Mouse (Mus musculus): ENCODE measurements around the gene Cachd1. TPM values are rescaled to one million over a fixed set of nuclear protein-coding genes. Genes with fewer than 3 reads are reported as not detected.
A peak's percentile ranks its signal among the peaks of the same experiment; 100 is the strongest.

Gene Cachd1
- polyA plus RNA-seq, 1 experiment from 2014 or later: 23.4 TPM

GRCm38 (mm10) chr4:100913666-100914065 lies 137.2 kb downstream of the Cachd1 start:
- Histone ChIP-seq H3K27me3 (ENCODE audit: control insufficient read depth, insufficient read depth, low read length) (no peaks in the 10 kb centered on the region), H3K36me3 (ENCODE audit: control insufficient read depth, insufficient read depth, low read length) (no peaks in the 10 kb centered on the region), H3K4me2 (replicated peaks; ENCODE audit: low read depth, low read length) (no peak overlapping the region), H3K4me1 (replicated peaks; ENCODE audit: control insufficient read depth, insufficient read depth, low read length) (peaks cover 10% of the 10 kb centered on the region), H3K9ac (ENCODE audit: low read depth, low read length) (no peak overlapping the region), H3K4me3 (ENCODE audit: low read depth, low read length) (no peak overlapping the region), H3K27ac (ENCODE audit: low read depth, low read length) (no peak overlapping the region), H3K9me3 (ENCODE audit: control insufficient read depth, low read length) (no peaks in the 10 kb centered on the region)
- 56% methylated on average over 4 of the region's 4 CpGs for WGBS
- no peak for ATAC-seq (ENCODE audit: low FRiP score)
- DNase-seq (ENCODE audit: low spot score): no peak

GRCm38 (mm10) chr4:100914532-100914931 lies 138.1 kb downstream of the Cachd1 start:
- Histone ChIP-seq H3K27me3 (ENCODE audit: control insufficient read depth, insufficient read depth, low read length) (no peaks in the 10 kb centered on the region), H3K4me3 (ENCODE audit: low read depth, low read length) (no peak overlapping the region), H3K9me3 (ENCODE audit: control insufficient read depth, low read length) (no peaks in the 10 kb centered on the region), H3K9ac (ENCODE audit: low read depth, low read length) (no peak overlapping the region), H3K4me2 (replicated peaks; ENCODE audit: low read depth, low read length) (no peak overlapping the region), H3K4me1 (replicated peaks; ENCODE audit: control insufficient read depth, insufficient read depth, low read length) (peaks cover 10% of the 10 kb centered on the region), H3K36me3 (ENCODE audit: control insufficient read depth, insufficient read depth, low read length) (no peaks in the 10 kb centered on the region), H3K27ac (ENCODE audit: low read depth, low read length) (no peak overlapping the region)
- DNase-seq (ENCODE audit: low spot score) (no peak), ATAC-seq (ENCODE audit: low FRiP score) (no peak)
- WGBS: 40% methylated on average over 2 of the region's 3 CpGs

GRCm38 (mm10) chr4:100915093-100915492 lies 138.6 kb downstream of the Cachd1 start:
- no peaks in the 10 kb centered on the region for H3K9me3 ChIP-seq (ENCODE audit: control insufficient read depth, low read length)
- no peak overlapping the region for H3K9ac ChIP-seq (ENCODE audit: low read depth, low read length)
- no peak overlapping the region for H3K4me2 ChIP-seq (replicated peaks; ENCODE audit: low read depth, low read length)
- peaks cover 8% of the 10 kb centered on the region for H3K4me1 ChIP-seq (replicated peaks; ENCODE audit: control insufficient read depth, insufficient read depth, low read length)
- no peak overlapping the region for H3K27ac ChIP-seq (ENCODE audit: low read depth, low read length)
- no peak for ATAC-seq (ENCODE audit: low FRiP score)
- no peaks in the 10 kb centered on the region for H3K27me3 ChIP-seq (ENCODE audit: control insufficient read depth, insufficient read depth, low read length)
- WGBS: 94% methylated on average over 2 of the region's 2 CpGs
- no peak overlapping the region for H3K4me3 ChIP-seq (ENCODE audit: low read depth, low read length)
- H3K36me3 ChIP-seq (ENCODE audit: control insufficient read depth, insufficient read depth, low read length): no peaks in the 10 kb centered on the region
- DNase-seq (ENCODE audit: low spot score): no peak

- H3K9ac ChIP-seq (ENCODE audit: low read depth, low read length): no peak overlapping the region
- DNase-seq (ENCODE audit: low spot score): no peak
- H3K4me1 ChIP-seq (replicated peaks; ENCODE audit: control insufficient read depth, insufficient read depth, low read length): peaks cover 2% of the 10 kb centered on the region; the same call in 1 of the 2 replicates
- no peak overlapping the region for H3K4me2 ChIP-seq (replicated peaks; ENCODE audit: low read depth, low read length)
- WGBS: 95% methylated on average over 1 of the region's 1 CpGs
- H3K4me3 ChIP-seq (ENCODE audit: low read depth, low read length): no peak overlapping the region
- H3K36me3 ChIP-seq (ENCODE audit: control insufficient read depth, insufficient read depth, low read length): 0 out of 2 replicates have a peak, but pooled peaks cover 2% of the 10 kb centered on the region
- no peaks in the 10 kb centered on the region for H3K27me3 ChIP-seq (ENCODE audit: control insufficient read depth, insufficient read depth, low read length)
- no peaks in the 10 kb centered on the region for H3K9me3 ChIP-seq (ENCODE audit: control insufficient read depth, low read length)
- ATAC-seq (ENCODE audit: low FRiP score): no peak
- no peak overlapping the region for H3K27ac ChIP-seq (ENCODE audit: low read depth, low read length)
These were observed 141.0 kb downstream of the Cachd1 start for GRCm38 (mm10) chr4:100917511-100917910.

- no peak overlapping the region for H3K4me2 ChIP-seq (replicated peaks; ENCODE audit: low read depth, low read length)
- no peak for DNase-seq (ENCODE audit: low spot score)
- H3K9me3 ChIP-seq (ENCODE audit: control insufficient read depth, low read length): no peaks in the 10 kb centered on the region
- 39% methylated on average over 1 of the region's 1 CpGs for WGBS
- no peak overlapping the region for H3K9ac ChIP-seq (ENCODE audit: low read depth, low read length)
- H3K27ac ChIP-seq (ENCODE audit: low read depth, low read length): no peak overlapping the region
- 0 out of 2 replicates have a peak, but pooled peaks cover 3% of the 10 kb centered on the region for H3K36me3 ChIP-seq (ENCODE audit: control insufficient read depth, insufficient read depth, low read length)
- H3K4me1 ChIP-seq (replicated peaks; ENCODE audit: control insufficient read depth, insufficient read depth, low read length): no peaks in the 10 kb centered on the region
- ATAC-seq (ENCODE audit: low FRiP score): peak; percentile 61
- H3K4me3 ChIP-seq (ENCODE audit: low read depth, low read length): no peak overlapping the region
- H3K27me3 ChIP-seq (ENCODE audit: control insufficient read depth, insufficient read depth, low read length): no peaks in the 10 kb centered on the region
These were observed 143.9 kb downstream of the Cachd1 start for GRCm38 (mm10) chr4:100920413-100920812.

- WGBS: 76% methylated on average over 11 of the region's 11 CpGs
- Histone ChIP-seq H3K27me3 (ENCODE audit: control insufficient read depth, insufficient read depth, low read length) (no peaks in the 10 kb centered on the region), H3K4me1 (replicated peaks; ENCODE audit: control insufficient read depth, insufficient read depth, low read length) (no peaks in the 10 kb centered on the region), H3K9ac (ENCODE audit: low read depth, low read length) (no peak overlapping the region), H3K9me3 (ENCODE audit: control insufficient read depth, low read length) (no peaks in the 10 kb centered on the region), H3K27ac (ENCODE audit: low read depth, low read length) (no peak overlapping the region), H3K36me3 (ENCODE audit: control insufficient read depth, insufficient read depth, low read length) (0 out of 2 replicates have a peak, but pooled peaks cover 3% of the 10 kb centered on the region), H3K4me2 (replicated peaks; ENCODE audit: low read depth, low read length) (no peak overlapping the region), H3K4me3 (ENCODE audit: low read depth, low read length) (no peak overlapping the region)
- no peak for ATAC-seq (ENCODE audit: low FRiP score)
- no peak for DNase-seq (ENCODE audit: low spot score)
These were observed 146.5 kb downstream of the Cachd1 start for GRCm38 (mm10) chr4:100922816-100923554.

GRCm38 (mm10) chr4:100923598-100923997 lies 147.1 kb downstream of the Cachd1 start:
- H3K9ac ChIP-seq (ENCODE audit: low read depth, low read length): no peak overlapping the region
- DNase-seq (ENCODE audit: low spot score) (no peak), ATAC-seq (ENCODE audit: low FRiP score) (no peak)
- H3K36me3 ChIP-seq (ENCODE audit: control insufficient read depth, insufficient read depth, low read length): 0 out of 2 replicates have a peak, but pooled peaks cover 3% of the 10 kb centered on the region
- H3K4me1 ChIP-seq (replicated peaks; ENCODE audit: control insufficient read depth, insufficient read depth, low read length): no peaks in the 10 kb centered on the region
- H3K4me2 ChIP-seq (replicated peaks; ENCODE audit: low read depth, low read length): no peak overlapping the region
- no peaks in the 10 kb centered on the region for H3K9me3 ChIP-seq (ENCODE audit: control insufficient read depth, low read length)
- no peak overlapping the region for H3K4me3 ChIP-seq (ENCODE audit: low read depth, low read length)
- H3K27ac ChIP-seq (ENCODE audit: low read depth, low read length): no peak overlapping the region
- WGBS: 84% methylated on average over 6 of the region's 6 CpGs
- H3K27me3 ChIP-seq (ENCODE audit: control insufficient read depth, insufficient read depth, low read length): no peaks in the 10 kb centered on the region

GRCm38 (mm10) chr4:100924276-100924675 lies 147.8 kb downstream of the Cachd1 start:
- no peak overlapping the region for H3K4me3 ChIP-seq (ENCODE audit: low read depth, low read length)
- no peaks in the 10 kb centered on the region for H3K4me1 ChIP-seq (replicated peaks; ENCODE audit: control insufficient read depth, insufficient read depth, low read length)
- no peak for DNase-seq (ENCODE audit: low spot score)
- no peak overlapping the region for H3K4me2 ChIP-seq (replicated peaks; ENCODE audit: low read depth, low read length)
- 86% methylated on average over 4 of the region's 4 CpGs for WGBS
- H3K9me3 ChIP-seq (ENCODE audit: control insufficient read depth, low read length): no peaks in the 10 kb centered on the region
- no peak overlapping the region for H3K27ac ChIP-seq (ENCODE audit: low read depth, low read length)
- no peak overlapping the region for H3K9ac ChIP-seq (ENCODE audit: low read depth, low read length)
- ATAC-seq (ENCODE audit: low FRiP score): no peak
- no peaks in the 10 kb centered on the region for H3K27me3 ChIP-seq (ENCODE audit: control insufficient read depth, insufficient read depth, low read length)
- 0 out of 2 replicates have a peak, but pooled peaks cover 3% of the 10 kb centered on the region for H3K36me3 ChIP-seq (ENCODE audit: control insufficient read depth, insufficient read depth, low read length)

GRCm38 (mm10) chr4:100925153-100925552 lies 148.7 kb downstream of the Cachd1 start:
- Histone ChIP-seq H3K4me2 (replicated peaks; ENCODE audit: low read depth, low read length) (no peak overlapping the region), H3K9ac (ENCODE audit: low read depth, low read length) (no peak overlapping the region), H3K27me3 (ENCODE audit: control insufficient read depth, insufficient read depth, low read length) (no peaks in the 10 kb centered on the region), H3K9me3 (ENCODE audit: control insufficient read depth, low read length) (no peaks in the 10 kb centered on the region), H3K36me3 (ENCODE audit: control insufficient read depth, insufficient read depth, low read length) (0 out of 2 replicates have a peak, but pooled peaks cover 3% of the 10 kb centered on the region), H3K27ac (ENCODE audit: low read depth, low read length) (no peak overlapping the region), H3K4me3 (ENCODE audit: low read depth, low read length) (no peak overlapping the region), H3K4me1 (replicated peaks; ENCODE audit: control insufficient read depth, insufficient read depth, low read length) (no peaks in the 10 kb centered on the region)
- DNase-seq (ENCODE audit: low spot score): no peak
- ATAC-seq (ENCODE audit: low FRiP score): no peak
- 98% methylated on average over 1 of the region's 1 CpGs for WGBS

Measured in hindbrain, embryonic 11.5 days (tissue).